Mouse (Mus musculus): Measurements from ENCODE around the gene Zfp872. TPM values are rescaled to one million over a fixed set of nuclear protein-coding genes. Genes with fewer than 3 reads are reported as not detected.

Gene Zfp872
- polyA plus RNA-seq, 1 experiment from 2014 or later, result not detected

GRCm38 (mm10) chr9:22162305-22162704 is 25.6 kb upstream of the Zfp872 start:
- Histone ChIP-seq H3K79me2 (ENCODE audit: inconsistent target) (no peaks in the 10 kb centered on the region), H3K4me3 (ENCODE audit: inconsistent target) (no peak overlapping the region), H3K36me3 (ENCODE audit: inconsistent target) (no peaks in the 10 kb centered on the region), H3K27ac (no peak overlapping the region)
- 91% methylated on average over 8 of the region's 9 CpGs for WGBS (ENCODE audit: missing documents)

- 84% methylated on average over 7 of the region's 7 CpGs for WGBS (ENCODE audit: missing documents)
- Histone ChIP-seq H3K4me3 (ENCODE audit: inconsistent target) (no peak overlapping the region), H3K27ac (no peak overlapping the region), H3K36me3 (ENCODE audit: inconsistent target) (no peaks in the 10 kb centered on the region), H3K79me2 (ENCODE audit: inconsistent target) (no peaks in the 10 kb centered on the region)
These were observed 25.0 kb upstream of the Zfp872 start for GRCm38 (mm10) chr9:22162912-22163311.

- H3K79me2 ChIP-seq (ENCODE audit: inconsistent target), result no peaks in the 10 kb centered on the region
- peak overlapping the region; percentile 24 for H3K4me3 ChIP-seq (ENCODE audit: inconsistent target)
- WGBS (ENCODE audit: missing documents), result 6% methylated on average over 54 of the region's 54 CpGs
- no peaks in the 10 kb centered on the region for H3K36me3 ChIP-seq (ENCODE audit: inconsistent target)
- H3K27ac ChIP-seq, result no peak overlapping the region
These were observed 22.9 kb upstream of the Zfp872 start for GRCm38 (mm10) chr9:22164711-22165668.

- Histone ChIP-seq H3K79me2 (ENCODE audit: inconsistent target) (no peaks in the 10 kb centered on the region), H3K36me3 (ENCODE audit: inconsistent target) (no peaks in the 10 kb centered on the region), H3K27ac (no peak overlapping the region), H3K4me3 (ENCODE audit: inconsistent target) (no peak overlapping the region)
- WGBS (ENCODE audit: missing documents), result 55% methylated on average over 6 of the region's 6 CpGs
These were observed 21.9 kb upstream of the Zfp872 start for GRCm38 (mm10) chr9:22165964-22166363.

GRCm38 (mm10) chr9:22166686-22167085 is 21.2 kb upstream of the Zfp872 start:
- Histone ChIP-seq H3K79me2 (ENCODE audit: inconsistent target) (no peaks in the 10 kb centered on the region), H3K36me3 (ENCODE audit: inconsistent target) (no peaks in the 10 kb centered on the region), H3K27ac (no peak overlapping the region), H3K4me3 (ENCODE audit: inconsistent target) (no peak overlapping the region)
- WGBS (ENCODE audit: missing documents), result 90% methylated on average over 10 of the region's 10 CpGs

- Histone ChIP-seq H3K36me3 (ENCODE audit: inconsistent target) (no peaks in the 10 kb centered on the region), H3K27ac (no peak overlapping the region), H3K4me3 (ENCODE audit: inconsistent target) (no peak overlapping the region), H3K79me2 (ENCODE audit: inconsistent target) (no peaks in the 10 kb centered on the region)
- WGBS (ENCODE audit: missing documents), result 98% methylated on average over 4 of the region's 4 CpGs
These were observed 20.1 kb upstream of the Zfp872 start for GRCm38 (mm10) chr9:22167751-22168150.

- 96% methylated on average over 11 of the region's 11 CpGs for WGBS (ENCODE audit: missing documents)
- Histone ChIP-seq H3K27ac (no peak overlapping the region), H3K79me2 (ENCODE audit: inconsistent target) (no peaks in the 10 kb centered on the region), H3K36me3 (ENCODE audit: inconsistent target) (no peaks in the 10 kb centered on the region), H3K4me3 (ENCODE audit: inconsistent target) (no peak overlapping the region)
These were observed 18.6 kb upstream of the Zfp872 start for GRCm38 (mm10) chr9:22169327-22169726.

GRCm38 (mm10) chr9:22172318-22172717 is 15.6 kb upstream of the Zfp872 start:
- H3K27ac ChIP-seq, result no peak overlapping the region
- WGBS (ENCODE audit: missing documents), result 83% methylated on average over 4 of the region's 4 CpGs
- H3K79me2 ChIP-seq (ENCODE audit: inconsistent target), result no peaks in the 10 kb centered on the region

GRCm38 (mm10) chr9:22196412-22196811 is 8.5 kb downstream of the Zfp872 start:
- Histone ChIP-seq H3K27ac (no peak overlapping the region), H3K4me3 (ENCODE audit: inconsistent target) (no peak overlapping the region), H3K36me3 (ENCODE audit: inconsistent target) (no peaks in the 10 kb centered on the region), H3K79me2 (ENCODE audit: inconsistent target) (no peaks in the 10 kb centered on the region)
- 62% methylated on average over 5 of the region's 5 CpGs for WGBS (ENCODE audit: missing documents)

More at GRCm38 (mm10) chr9:22172318-22172717, 15.6 kb upstream of the Zfp872 start:
- H3K36me3 ChIP-seq (ENCODE audit: inconsistent target), result no peaks in the 10 kb centered on the region
- H3K4me3 ChIP-seq (ENCODE audit: inconsistent target), result no peak overlapping the region

GRCm38 (mm10) chr9:22213785-22214194 is 25.9 kb downstream of the Zfp872 start:
- Histone ChIP-seq H3K79me2 (ENCODE audit: inconsistent target) (no peaks in the 10 kb centered on the region), H3K36me3 (ENCODE audit: inconsistent target) (no peaks in the 10 kb centered on the region), H3K4me3 (ENCODE audit: inconsistent target) (no peak overlapping the region), H3K27ac (no peak overlapping the region)
- 81% methylated on average over 2 of the region's 2 CpGs for WGBS (ENCODE audit: missing documents)

GRCm38 (mm10) chr9:22214549-22214948 is 26.7 kb downstream of the Zfp872 start:
- WGBS (ENCODE audit: missing documents), result 34% methylated on average over 2 of the region's 2 CpGs
- Histone ChIP-seq H3K27ac (no peak overlapping the region), H3K4me3 (ENCODE audit: inconsistent target) (no peak overlapping the region), H3K79me2 (ENCODE audit: inconsistent target) (no peaks in the 10 kb centered on the region), H3K36me3 (ENCODE audit: inconsistent target) (no peaks in the 10 kb centered on the region)

GRCm38 (mm10) chr9:22216705-22217104 is 28.8 kb downstream of the Zfp872 start:
- no peak overlapping the region for H3K27ac ChIP-seq
- H3K4me3 ChIP-seq (ENCODE audit: inconsistent target), result no peak overlapping the region
- no peaks in the 10 kb centered on the region for H3K79me2 ChIP-seq (ENCODE audit: inconsistent target)
- H3K36me3 ChIP-seq (ENCODE audit: inconsistent target), result no peaks in the 10 kb centered on the region
- WGBS (ENCODE audit: missing documents), result 66% methylated on average over 3 of the region's 3 CpGs

- H3K36me3 ChIP-seq (ENCODE audit: inconsistent target), result no peaks in the 10 kb centered on the region
- H3K79me2 ChIP-seq (ENCODE audit: inconsistent target), result no peaks in the 10 kb centered on the region
- H3K27ac ChIP-seq, result no peak overlapping the region
- WGBS (ENCODE audit: missing documents), result 56% methylated on average over 7 of the region's 8 CpGs
- H3K4me3 ChIP-seq (ENCODE audit: inconsistent target), result no peak overlapping the region
These were observed 30.1 kb downstream of the Zfp872 start for GRCm38 (mm10) chr9:22217858-22218493.

- Histone ChIP-seq H3K4me3 (ENCODE audit: inconsistent target) (no peak overlapping the region), H3K79me2 (ENCODE audit: inconsistent target) (peaks cover 29% of the 10 kb centered on the region), H3K27ac (no peak overlapping the region), H3K36me3 (ENCODE audit: inconsistent target) (no peaks in the 10 kb centered on the region)
- WGBS (ENCODE audit: missing documents), result 99% methylated on average over 4 of the region's 4 CpGs
These were observed 36.2 kb downstream of the Zfp872 start for GRCm38 (mm10) chr9:22224066-22224465.
